ENCODE assay signal across 13 mouse cellular contexts in genomic region chr4:45252861-45253262, GRCm38 (mm10). TPM values are rescaled to one million over a fixed set of nuclear protein-coding genes. Genes with fewer than 3 reads are reported as not detected.
DNase-seq lines count a peak whose midpoint lies in the region; ATAC-seq and TF ChIP-seq lines count a peak whose summit lies in the region.
"Had no signal": no experiment of that assay in that cellular context is flagged by ENCODE, and none has a peak within 500 bp of the region (broad histone marks: within the 10 kb centered on the region; RNA-seq: fewer than 3 reads in every experiment).

No protein-coding gene starts in this region.

- DNase-seq in hindbrain, postnatal 0 days (ENCODE audit: low spot score), result peak; percentile 50
- peak; percentile 12 for DNase-seq in ZHBTc4 (ENCODE audit: low read depth, low spot score)
- peak; percentile 88 for DNase-seq in brain, embryonic 14.5 days (ENCODE audit: low read depth)
- DNase-seq in layer of hippocampus, postnatal 10 days (ENCODE audit: low spot score in 2 of 2), result peak; percentile 41 to 49
- DNase-seq in thymus, postnatal 0 days (ENCODE audit: low spot score), result no peak
- DNase-seq in MN1 (ENCODE audit: low spot score), result no peak
- DNase-seq: gastrocnemius, postnatal 10 days; kidney, adult 2 months; lung, adult 2 months; spleen, adult 18-20 months had no signal

- peaks cover 9% of the 10 kb centered on the region for H3K4me1 ChIP-seq in hindbrain, postnatal 0 days (ENCODE audit: insufficient read depth, low read length)
- H3K4me1 ChIP-seq in hindbrain, embryonic 13.5 days (replicated peaks), result peaks cover 30% of the 10 kb centered on the region

- H3K9me3 ChIP-seq in hindbrain, postnatal 0 days (ENCODE audit: low read length), result no peaks in the 10 kb centered on the region
- no peaks in the 10 kb centered on the region for H3K9me3 ChIP-seq in hindbrain, embryonic 13.5 days
- H3K9me3 ChIP-seq: heart, embryonic 12.5 days; limb, embryonic 15.5 days had no signal

- H3K9ac ChIP-seq in hindbrain, postnatal 0 days (replicated peaks; ENCODE audit: low read length), result no peak overlapping the region
- no peak overlapping the region for H3K9ac ChIP-seq in hindbrain, embryonic 13.5 days
- H3K9ac ChIP-seq: heart, embryonic 12.5 days; limb, embryonic 15.5 days had no signal

- TF ChIP-seq POLR2A in brain, embryonic 14.5 days (IDR thresholded peaks at IDR 0.05; ENCODE audit: borderline replicate concordance, extremely low read depth, insufficient read depth, insufficient read length, poor library complexity, severe bottlenecking), result no peak

- no peak for ATAC-seq in hindbrain, postnatal 0 days
- no peak for ATAC-seq in hindbrain, embryonic 13.5 days (ENCODE audit: low FRiP score)

- H3K27me3 ChIP-seq in hindbrain, postnatal 0 days (ENCODE audit: insufficient read depth, low read length), result no peaks in the 10 kb centered on the region
- peaks cover 16% of the 10 kb centered on the region; the same call in 1 of the 2 replicates for H3K27me3 ChIP-seq in hindbrain, embryonic 13.5 days
- H3K27me3 ChIP-seq: heart, embryonic 12.5 days; limb, embryonic 15.5 days had no signal

- peak overlapping the region; percentile 71; the same call in 1 of the 2 replicates for H3K27ac ChIP-seq in hindbrain, postnatal 0 days
- no peak overlapping the region for H3K27ac ChIP-seq in hindbrain, embryonic 13.5 days
- H3K27ac ChIP-seq: limb, embryonic 15.5 days had no signal

- H3K4me2 ChIP-seq in hindbrain, postnatal 0 days (ENCODE audit: low read depth, low read length), result no peak overlapping the region
- no peak overlapping the region for H3K4me2 ChIP-seq in hindbrain, embryonic 13.5 days
- H3K4me2 ChIP-seq: heart, embryonic 12.5 days; limb, embryonic 15.5 days had no signal

- H3K4me3 ChIP-seq in hindbrain, postnatal 0 days (ENCODE audit: low read length), result no peak overlapping the region
- no peak overlapping the region for H3K4me3 ChIP-seq in hindbrain, embryonic 13.5 days
- H3K4me3 ChIP-seq: heart, embryonic 12.5 days; limb, embryonic 15.5 days had no signal

- no peak for TF ChIP-seq CTCF in hindbrain, postnatal 0 days (IDR thresholded peaks at IDR 0.05; ENCODE audit: low read depth)
- TF ChIP-seq CTCF in brain, embryonic 14.5 days (IDR thresholded peaks at IDR 0.05; ENCODE audit: borderline replicate concordance, extremely low read depth, insufficient read depth, insufficient read length), result no peak

- WGBS in hindbrain, postnatal 0 days, result 37% methylated on average over 9 of the region's 9 CpGs
- 33% methylated on average over 9 of the region's 9 CpGs for WGBS in hindbrain, embryonic 13.5 days

- H3K36me3 ChIP-seq in hindbrain, postnatal 0 days (ENCODE audit: insufficient read depth, low read length), result no peaks in the 10 kb centered on the region
- H3K36me3 ChIP-seq in hindbrain, embryonic 13.5 days, result no peaks in the 10 kb centered on the region
- H3K36me3 ChIP-seq: heart, embryonic 12.5 days; limb, embryonic 15.5 days had no signal

RNA-seq across cellular contexts. Expression of gene Trmt10b, which starts 44.1 kb away (rescaled TPM):
- total RNA-seq in hindbrain, postnatal 0 days (2014; rRNA removed), result 5.2 and 7.4 TPM in 2 replicates
- 19.5 and 20.4 TPM in 2 replicates for polyA plus RNA-seq in hindbrain, postnatal 0 days (2015; fragmentation: Nextera tagmentation; extraction: Ambion mirVana)
- 22.4 and 24.0 TPM in 2 replicates for polyA plus RNA-seq in hindbrain, embryonic 13.5 days (2015; fragmentation: Nextera tagmentation; extraction: Ambion mirVana)
- polyA plus RNA-seq in brain, embryonic 14.5 days (2012; rRNA removed), result 11.8 and 13.6 TPM in 2 replicates
- 10 to 100 TPM; 13.3 to 14.4 TPM for total RNA-seq in layer of hippocampus, postnatal 10 days (2021)
- 18.2 and 18.3 TPM in 2 replicates for polyA plus RNA-seq in thymus, postnatal 0 days (2015; fragmentation: Nextera tagmentation; extraction: Ambion mirVana)

Comparison
In these comparisons a context has a peak if more than half of its experiments do, and no peak if none do; other contexts are left out.
1. DNase-seq: peak in hindbrain, postnatal 0 days (single experiment), ZHBTc4 (single experiment), brain, embryonic 14.5 days (single experiment) and layer of hippocampus, postnatal 10 days (2 of 2); none in thymus, postnatal 0 days (single experiment) and MN1 (single experiment).